Mouse (Mus musculus): ENCODE data around the gene Stk32c.

GRCm38 (mm10) chr7:139101286-139101804 lies 111.8 kb downstream of the Stk32c start:
- TF ChIP-seq TAL1 (IDR thresholded peaks at IDR 0.05; ENCODE audit: low read length): no peak
- no peak for TF ChIP-seq GATA1 (IDR thresholded peaks at IDR 0.05; ENCODE audit: low read length)
